Mouse (Mus musculus) liver (tissue): Measurements from ENCODE around the gene Trpm3.

Experiments
- DNase-seq: peaks from one replicate; pipeline ENCODE4 v3.0.0-alpha.2; 2020; ENCODE audit warnings: mixed read lengths

Gene Trpm3

DNA sequence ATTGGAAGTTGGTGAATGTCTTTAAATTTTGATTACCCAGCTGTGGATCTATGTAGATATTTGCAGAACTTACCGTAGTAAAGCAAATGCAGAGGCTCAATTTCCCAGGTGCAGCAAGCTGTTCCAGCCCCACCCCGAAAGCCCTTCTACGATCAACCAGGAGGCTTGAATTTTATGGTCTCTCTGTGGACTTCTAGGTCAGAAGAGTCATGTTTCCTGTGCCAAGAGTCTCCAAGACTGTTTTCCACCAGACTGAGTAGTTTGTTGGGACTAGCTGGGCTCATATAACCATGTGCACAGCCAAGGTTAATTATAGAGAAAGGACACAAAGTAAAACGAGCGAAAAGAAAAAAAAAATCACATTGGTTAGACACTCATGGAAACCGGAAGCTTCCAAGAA is 364.6 kb downstream of the Trpm3 start:
- no peak for DNase-seq

GRCm38 (mm10) chr19:22518508-22518907 is 379.7 kb downstream of the Trpm3 start:
- no peak for DNase-seq

DNA sequence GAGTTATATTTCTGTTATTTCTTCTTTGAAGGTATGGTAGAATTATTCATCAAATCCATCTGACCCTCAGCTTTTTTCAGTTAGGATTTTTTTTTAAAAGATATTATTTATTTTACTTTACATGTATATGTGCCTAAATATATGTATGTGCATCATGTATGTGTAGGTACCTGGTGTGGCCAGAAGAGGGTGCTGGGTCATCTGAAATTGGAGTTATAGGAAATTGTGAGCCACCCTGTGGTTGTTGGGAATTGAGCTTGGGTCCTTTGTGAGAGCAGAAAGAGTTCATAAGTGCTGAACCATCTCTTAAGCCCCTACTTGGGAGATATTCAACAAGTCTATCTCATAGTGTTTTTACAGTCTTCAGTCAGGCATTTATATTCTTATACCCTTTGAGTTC is 389.1 kb downstream of the Trpm3 start:
- DNase-seq = no peak

- no peak for DNase-seq
Observed at GRCm38 (mm10) chr19:22542990-22543709, 404.3 kb downstream of the Trpm3 start.

GRCm38 (mm10) chr19:22552179-22552578 is 413.3 kb downstream of the Trpm3 start:
- peak; percentile 58 for DNase-seq

DNA sequence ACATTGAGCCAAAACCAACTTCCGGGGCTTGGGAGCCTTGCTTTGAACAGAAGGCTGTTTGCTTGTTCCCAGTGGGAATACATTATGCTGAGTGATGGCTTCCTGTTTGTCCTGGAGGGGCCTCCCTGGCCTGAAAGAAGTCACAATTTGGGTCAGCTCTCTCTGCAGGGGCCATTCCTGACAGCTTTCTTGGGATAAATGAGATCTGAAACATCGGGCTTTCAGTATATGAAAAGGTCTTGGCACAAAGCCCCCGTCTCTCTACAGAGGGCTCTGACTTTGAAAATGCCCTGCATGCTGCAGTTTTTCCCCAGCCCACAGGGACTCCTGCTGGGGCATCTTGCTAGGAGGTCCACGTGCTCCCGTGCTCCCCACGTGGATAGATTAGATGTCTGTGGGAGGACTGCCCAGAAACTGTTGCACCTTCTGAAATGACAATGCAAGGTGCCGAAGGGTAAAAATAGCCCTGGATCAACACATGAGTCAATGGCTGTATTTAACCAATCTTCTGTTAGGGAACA is 415.6 kb downstream of the Trpm3 start:
- DNase-seq = no peak

- no peak for DNase-seq
Observed at GRCm38 (mm10) chr19:22572396-22572795, 433.6 kb downstream of the Trpm3 start.

DNA sequence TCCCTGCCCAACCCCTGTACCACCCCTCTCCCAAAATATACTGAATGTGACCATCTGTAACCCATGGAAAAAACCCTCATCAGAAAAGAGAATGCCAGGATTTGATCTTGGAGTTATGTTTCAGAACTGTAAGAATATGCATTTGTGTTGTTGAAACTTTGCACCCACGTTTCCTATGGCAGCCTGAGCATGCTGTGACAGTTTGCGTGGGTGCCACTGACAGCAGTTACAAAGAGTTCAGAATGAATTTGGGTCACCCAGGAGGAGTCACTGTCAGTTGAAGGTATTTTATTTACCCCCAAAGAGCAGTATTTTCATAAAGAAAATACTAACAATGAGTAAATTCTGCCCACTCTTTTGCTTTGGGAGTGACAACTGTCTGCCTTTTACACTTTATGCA is 434.0 kb downstream of the Trpm3 start:
- no peak for DNase-seq

- no peak for DNase-seq
Observed at GRCm38 (mm10) chr19:22582120-22582745, 443.4 kb downstream of the Trpm3 start.

DNA sequence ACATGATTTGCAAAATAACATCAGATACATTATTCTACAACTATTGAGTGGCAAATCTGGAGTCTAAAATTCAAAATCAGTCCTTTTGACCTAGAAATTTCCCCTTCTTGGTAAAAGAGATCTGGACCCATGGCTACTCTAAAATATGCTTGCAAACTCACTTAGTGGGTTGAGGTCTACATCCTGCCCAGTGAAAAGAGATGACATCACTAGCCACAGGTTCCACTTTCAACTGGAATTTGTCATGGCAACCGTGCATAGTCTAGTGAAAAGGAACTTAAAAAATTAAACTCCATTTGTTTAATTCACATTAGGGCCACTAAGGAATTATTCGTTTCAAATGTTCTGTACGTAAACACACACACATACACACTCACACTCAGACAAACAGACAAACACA is 455.6 kb downstream of the Trpm3 start:
- no peak for DNase-seq

GRCm38 (mm10) chr19:22595246-22595645 is 456.4 kb downstream of the Trpm3 start:
- DNase-seq = no peak

- no peak for DNase-seq
Observed at GRCm38 (mm10) chr19:22596715-22597114, 457.9 kb downstream of the Trpm3 start.

- no peak for DNase-seq
Observed at GRCm38 (mm10) chr19:22604322-22604721, 465.5 kb downstream of the Trpm3 start.

- DNase-seq = no peak
Observed at GRCm38 (mm10) chr19:22607985-22608684, 469.3 kb downstream of the Trpm3 start.

DNA sequence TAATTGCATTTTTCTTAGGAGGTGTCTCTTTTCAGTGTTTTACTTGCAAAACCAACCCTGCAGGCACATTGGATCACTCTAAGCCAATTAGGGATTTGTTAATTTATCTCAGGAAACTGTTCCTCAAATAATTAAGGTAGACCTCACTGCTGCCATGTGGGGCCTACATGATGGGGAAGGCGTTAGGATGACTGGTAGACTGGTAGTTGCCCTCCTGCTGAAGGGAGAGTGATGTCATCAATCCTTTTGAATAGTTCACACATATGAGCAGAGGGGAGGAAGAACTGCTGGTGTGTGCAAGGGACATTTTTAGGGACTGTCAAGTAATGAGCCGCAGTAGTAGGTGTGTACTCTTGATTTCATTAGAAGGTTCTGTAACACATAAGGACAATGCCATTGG is 472.8 kb downstream of the Trpm3 start:
- no peak for DNase-seq

DNA sequence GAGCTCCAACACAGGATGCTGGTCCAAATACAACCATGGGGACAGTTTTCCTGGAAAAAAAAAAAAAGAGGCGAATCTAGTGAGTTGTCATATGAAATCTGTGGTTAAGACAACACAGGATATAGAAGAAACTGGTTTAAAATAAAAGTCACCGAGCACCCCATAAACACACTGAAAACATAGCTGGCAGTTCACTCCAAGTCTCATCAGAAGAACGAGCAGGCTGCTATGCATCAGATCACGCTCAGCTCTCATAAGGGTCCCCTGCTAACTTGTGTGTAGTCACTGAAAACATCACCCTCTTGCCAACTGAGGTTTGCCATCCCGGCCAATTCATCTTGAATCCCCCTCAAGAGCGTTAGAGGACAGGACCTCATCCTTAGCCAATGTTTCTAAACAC is 476.5 kb downstream of the Trpm3 start:
- no peak for DNase-seq

GRCm38 (mm10) chr19:22624801-22625513 is 486.1 kb downstream of the Trpm3 start:
- no peak for DNase-seq

GRCm38 (mm10) chr19:22628878-22629277 is 490.0 kb downstream of the Trpm3 start:
- DNase-seq = no peak

- peak; percentile 5 for DNase-seq
Observed at GRCm38 (mm10) chr19:22631316-22631715, 492.5 kb downstream of the Trpm3 start.

GRCm38 (mm10) chr19:22635635-22636034 is 496.8 kb downstream of the Trpm3 start:
- DNase-seq = no peak

- DNase-seq = no peak
Observed at GRCm38 (mm10) chr19:22637786-22638185, 498.9 kb downstream of the Trpm3 start.

GRCm38 (mm10) chr19:22638394-22638954 is 499.6 kb downstream of the Trpm3 start:
- DNase-seq = no peak

DNA sequence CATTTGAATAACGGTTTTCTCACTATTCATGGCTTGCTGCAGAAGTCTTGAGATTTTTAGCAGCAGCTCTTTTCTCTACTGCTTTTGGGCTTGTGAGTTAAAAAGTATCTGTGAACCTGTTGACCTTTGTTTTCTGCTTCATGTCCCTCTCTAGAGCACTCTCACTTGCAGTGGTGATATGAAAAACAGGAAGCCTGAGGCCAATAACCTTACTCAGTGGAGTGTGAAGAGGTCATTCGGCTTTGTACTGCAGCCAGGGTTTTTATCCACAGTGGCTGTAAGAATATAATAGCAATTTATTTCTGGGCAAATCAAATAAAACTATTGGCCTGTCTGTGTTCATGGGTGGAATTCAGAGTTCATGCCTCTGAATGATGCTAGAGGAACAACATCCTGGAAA is 503.3 kb downstream of the Trpm3 start:
- no peak for DNase-seq
